Mouse (Mus musculus) stomach, embryonic 15.5 days (tissue): ENCODE data around the gene Cpxm1. TPM values are rescaled to one million over a fixed set of nuclear protein-coding genes. Genes with fewer than 3 reads are reported as not detected.

ENCODE experiments used
- ATAC-seq: fragments of 200-750 bp; cut with Nextera tagmentation; 2 replicates; pipeline ENCODE4 v1.8.0; 2017; ENCODE audit warnings: low read depth, moderate number of reproducible peaks, moderate TSS enrichment; ENCODE audit not compliant: insufficient read depth, low FRiP score
- H3K27ac ChIP-seq: fragments of 300-500 bp; sonication (generic); 2 replicates; pipeline ENCODE4 v1.5.1; 2015; ENCODE audit warnings: mild to moderate bottlenecking, inconsistent platforms
- H3K27me3 ChIP-seq: fragments of 300-500 bp; sonication (generic); replicated peaks from 2 replicates; pipeline ENCODE4 v1.6.1; 2015; ENCODE audit warnings: inconsistent platforms
- H3K36me3 ChIP-seq: fragments of 300-500 bp; sonication (generic); 2 replicates; pipeline ENCODE4 v1.6.1; 2015; ENCODE audit warnings: inconsistent platforms
- H3K4me1 ChIP-seq: fragments of 300-500 bp; sonication (generic); 2 replicates; pipeline ENCODE4 v1.6.1; 2015; ENCODE audit warnings: inconsistent platforms
- H3K4me2 ChIP-seq: fragments of 300-500 bp; sonication (generic); 2 replicates; pipeline ENCODE4 v1.6.1; 2015; ENCODE audit warnings: mild to moderate bottlenecking, inconsistent platforms
- H3K4me3 ChIP-seq: fragments of 300-500 bp; sonication (generic); replicated peaks from 2 replicates; pipeline ENCODE4 v1.5.1; 2015; ENCODE audit warnings: inconsistent platforms
- H3K9ac ChIP-seq: fragments of 300-500 bp; sonication (generic); 2 replicates; pipeline ENCODE4 v1.6.1; 2015; ENCODE audit warnings: inconsistent platforms
- H3K9me3 ChIP-seq: fragments of 300-500 bp; sonication (generic); 2 replicates; pipeline ENCODE4 v1.6.1; 2016; ENCODE audit warnings: inconsistent platforms
- whole genome bisulfite sequencing: fragments of 180-500 bp; shearing (Covaris S2); methylation state at CpG from one replicate; pipeline ENCODE4 v1.1.7; 2015; 5-methylcytosine and 5-hydroxymethylcytosine counted together
- polyA plus RNA-seq: library from polyadenylated mRNA; unstranded; fragments of >200 nt; fragmentation: Nextera tagmentation; extraction: Ambion mirVana; gene quantifications from 2 replicates; pipeline ENCODE4 v1.2.1, GENCODE M21; 2015

Gene Cpxm1
- polyA plus RNA-seq, 1 experiment from 2014 or later = 46.4 TPM

DNA sequence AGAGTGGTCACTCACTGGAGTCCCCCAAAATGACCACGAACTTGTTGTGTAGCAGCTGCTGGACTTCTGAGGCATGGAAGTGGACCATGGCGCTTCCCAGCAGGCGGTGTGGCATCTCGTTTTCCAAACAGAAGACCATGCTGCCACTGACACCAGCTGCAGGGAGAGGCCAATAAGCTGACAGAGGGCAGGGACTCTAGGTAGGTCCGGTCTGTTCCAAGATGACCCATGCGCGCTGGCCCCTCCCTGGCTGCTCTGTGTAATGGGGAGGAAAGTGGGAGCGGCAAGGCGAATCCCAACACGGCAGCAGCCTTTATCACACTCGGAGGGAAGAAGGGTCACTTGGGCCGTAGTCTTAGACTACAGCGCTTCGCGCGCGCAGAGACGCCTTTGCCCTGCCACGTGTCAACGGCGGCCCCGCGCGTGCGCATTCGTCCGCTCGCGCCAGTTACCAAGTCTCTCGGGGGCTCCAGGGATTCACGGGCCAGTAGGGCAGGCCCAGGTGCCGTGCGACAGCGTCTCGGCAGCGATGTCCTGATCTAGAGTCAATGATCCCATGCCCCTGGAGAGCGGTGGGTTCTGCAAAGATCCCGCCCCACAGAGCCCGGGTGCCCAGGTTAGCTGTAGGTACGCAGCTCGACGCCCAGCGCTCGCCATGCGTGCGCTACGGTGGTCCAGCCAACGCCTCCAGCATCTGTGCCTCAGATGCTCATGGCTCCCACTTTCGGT lies 26.2 kb upstream of the Cpxm1 start:
- Histone ChIP-seq H3K27me3 (no peaks in the 10 kb centered on the region), H3K9ac (peak overlapping the region; percentile 69), H3K4me1 (peaks cover 9% of the 10 kb centered on the region), H3K4me2 (peak overlapping the region; percentile 95), H3K4me3 (peak overlapping the region; percentile 84), H3K9me3 (no peaks in the 10 kb centered on the region), H3K36me3 (no peaks in the 10 kb centered on the region), H3K27ac (peak overlapping the region; percentile 93)
- WGBS = 14% methylated on average over 49 of the region's 49 CpGs
- ATAC-seq = peak; percentile 51

DNA sequence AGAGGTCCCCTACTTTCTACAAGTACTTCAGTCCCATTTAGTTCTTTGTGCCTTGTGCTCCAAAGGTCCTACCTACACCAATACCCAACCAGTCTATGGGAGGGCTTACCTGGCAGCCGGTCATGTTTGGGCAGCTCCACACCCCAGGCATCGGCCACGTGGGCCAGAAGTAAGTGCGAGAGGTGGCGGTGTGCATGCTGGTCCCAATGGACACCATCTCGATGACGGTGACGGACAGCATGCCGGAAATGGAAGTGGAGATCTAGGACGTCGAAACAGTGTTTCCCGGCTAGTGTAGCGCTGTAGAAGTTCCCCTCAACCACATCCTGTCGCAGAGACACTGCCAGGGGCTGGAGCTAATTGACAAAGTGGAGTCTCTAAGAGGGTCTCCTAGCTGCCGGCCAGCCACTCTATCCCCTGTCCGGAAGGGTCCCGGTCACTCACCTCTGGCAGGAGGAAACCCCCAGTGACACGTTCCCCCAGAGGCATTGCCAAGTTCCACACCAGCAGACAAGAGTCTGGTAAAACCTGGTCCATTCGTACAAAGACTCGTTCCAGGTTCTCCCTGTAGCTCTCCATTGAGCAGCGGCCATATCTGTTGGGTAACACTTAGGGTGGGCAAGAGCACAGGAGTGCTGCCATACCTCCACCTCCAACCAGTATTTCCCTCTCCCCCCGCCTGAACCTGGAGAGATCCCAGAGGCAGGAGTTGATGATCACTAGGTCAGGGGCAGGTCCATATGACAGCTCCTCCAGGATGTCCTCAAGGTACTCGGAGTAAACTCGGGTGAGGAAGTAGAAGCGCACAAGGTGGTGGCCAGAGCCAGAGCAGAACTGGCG lies 24.6 kb upstream of the Cpxm1 start:
- peaks cover 9% of the 10 kb centered on the region for H3K4me1 ChIP-seq
- no peak overlapping the region for H3K4me3 ChIP-seq
- ATAC-seq = no peak
- H3K4me2 ChIP-seq = no peak overlapping the region
- no peak overlapping the region for H3K9ac ChIP-seq
- no peaks in the 10 kb centered on the region for H3K9me3 ChIP-seq
- 96% methylated on average over 26 of the region's 26 CpGs for WGBS
- H3K27ac ChIP-seq = no peak overlapping the region
- no peaks in the 10 kb centered on the region for H3K27me3 ChIP-seq
- H3K36me3 ChIP-seq = no peaks in the 10 kb centered on the region

DNA sequence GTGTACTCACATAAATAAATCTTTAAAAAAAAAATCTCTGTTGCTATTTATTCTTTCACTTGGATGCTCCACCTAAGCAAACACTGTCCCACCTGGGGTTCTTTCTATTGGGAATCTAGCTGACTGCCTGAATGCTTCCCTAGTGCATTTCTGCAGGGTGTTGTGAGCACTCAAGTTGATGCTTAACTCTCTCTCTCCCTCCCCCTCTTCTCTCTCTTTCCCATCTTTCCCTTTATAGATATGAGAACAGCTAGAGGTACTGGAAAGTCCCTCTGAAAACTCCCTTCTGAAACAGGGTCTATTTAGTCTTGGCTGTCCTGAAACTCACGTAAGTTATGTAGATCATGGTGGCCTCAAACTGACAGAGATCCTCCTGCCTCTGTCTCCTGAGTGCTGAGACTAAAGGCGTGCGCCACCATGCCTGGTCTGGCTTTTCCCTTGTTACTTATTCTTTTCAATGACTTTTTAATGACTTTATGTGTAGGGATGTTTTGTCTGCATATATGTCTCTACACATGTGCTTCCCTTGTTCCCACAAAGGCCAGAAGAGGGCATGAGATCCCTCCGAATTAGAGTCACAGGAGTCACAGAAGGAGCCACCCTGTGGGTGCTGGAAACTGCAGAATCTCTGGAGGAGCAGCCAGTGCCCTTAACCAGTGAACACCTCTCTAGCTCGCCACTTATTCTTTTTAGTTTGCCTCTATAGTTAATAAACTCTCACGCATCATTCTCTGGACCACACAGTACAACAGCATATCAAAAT lies 16.9 kb upstream of the Cpxm1 start:
- H3K27me3 ChIP-seq = no peaks in the 10 kb centered on the region
- H3K4me2 ChIP-seq = no peak overlapping the region
- no peaks in the 10 kb centered on the region for H3K4me1 ChIP-seq
- H3K27ac ChIP-seq = no peak overlapping the region
- H3K9me3 ChIP-seq = no peaks in the 10 kb centered on the region
- no peak for ATAC-seq
- no peaks in the 10 kb centered on the region for H3K36me3 ChIP-seq
- H3K9ac ChIP-seq = no peak overlapping the region
- H3K4me3 ChIP-seq = no peak overlapping the region
- WGBS = 72% methylated on average over 6 of the region's 6 CpGs

DNA sequence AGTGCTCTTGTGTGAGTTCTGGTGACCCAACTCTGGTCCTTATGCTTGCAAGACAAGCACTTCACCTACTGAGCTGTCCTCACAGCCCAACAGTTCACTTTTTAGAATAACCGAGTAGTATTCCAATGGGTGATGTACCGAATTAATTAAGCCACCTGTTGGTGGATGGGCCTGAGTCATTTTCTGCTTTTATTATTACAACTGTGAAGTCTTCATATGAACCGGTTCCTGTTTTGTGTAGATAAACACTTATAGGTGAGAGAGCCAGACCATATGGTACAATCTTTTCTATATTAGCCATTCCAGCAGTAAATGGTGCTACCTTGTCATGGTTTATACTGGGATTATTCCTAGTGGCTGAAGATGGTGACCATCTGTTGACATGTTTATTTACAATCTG lies 15.4 kb upstream of the Cpxm1 start:
- Histone ChIP-seq H3K27me3 (no peaks in the 10 kb centered on the region), H3K9ac (no peak overlapping the region), H3K27ac (no peak overlapping the region), H3K4me3 (no peak overlapping the region), H3K4me2 (no peak overlapping the region), H3K4me1 (no peaks in the 10 kb centered on the region), H3K9me3 (no peaks in the 10 kb centered on the region), H3K36me3 (no peaks in the 10 kb centered on the region)
- no peak for ATAC-seq
- WGBS = 74% methylated on average over 3 of the region's 3 CpGs

DNA sequence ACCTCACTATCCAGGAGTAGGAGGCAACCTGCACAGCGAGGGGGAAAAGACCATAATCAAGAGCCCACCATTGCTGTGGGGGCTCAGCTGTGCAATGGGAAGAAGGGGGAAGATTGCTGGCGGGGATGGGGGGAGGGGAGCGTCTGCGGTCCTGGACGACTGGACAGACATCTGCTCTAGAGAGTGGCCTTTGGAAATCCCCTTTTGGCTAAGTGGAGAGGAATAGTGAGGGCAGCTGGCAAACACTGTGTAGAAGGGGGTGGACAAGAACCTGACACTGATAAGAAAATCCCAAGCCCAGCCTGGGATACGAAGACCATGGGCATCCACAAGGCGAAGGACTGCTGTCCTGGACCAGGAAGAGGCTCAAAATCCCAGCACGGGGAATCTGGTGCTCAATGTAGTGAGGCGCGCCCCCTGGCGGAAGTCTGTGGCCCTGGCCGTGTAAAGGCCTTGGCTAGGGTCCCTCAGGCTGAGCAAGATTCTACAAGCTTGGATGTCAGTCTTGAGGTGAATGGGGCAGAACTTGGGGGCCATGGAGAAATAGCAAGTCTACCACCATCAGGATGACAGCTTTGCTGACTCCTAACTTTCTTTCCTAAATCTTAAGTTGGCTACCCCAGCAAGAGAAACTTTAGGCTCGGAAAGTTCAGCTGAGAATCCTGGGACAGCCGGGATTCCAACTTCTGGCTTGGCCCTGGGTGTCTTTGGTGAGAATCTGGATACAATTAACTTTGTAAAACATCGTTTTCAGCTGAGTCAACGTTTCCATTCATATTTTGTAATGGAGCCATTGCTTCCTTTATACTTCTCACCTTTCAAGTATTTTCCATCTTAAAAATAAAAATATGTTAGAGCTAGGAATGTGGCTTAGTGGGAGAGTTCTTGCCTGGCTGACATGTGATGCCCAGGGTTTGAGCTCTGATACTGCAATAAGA lies 14.5 kb upstream of the Cpxm1 start:
- no peak overlapping the region for H3K4me3 ChIP-seq
- 38% methylated on average over 16 of the region's 16 CpGs for WGBS
- H3K9me3 ChIP-seq = no peaks in the 10 kb centered on the region
- H3K4me1 ChIP-seq = no peaks in the 10 kb centered on the region
- no peak overlapping the region for H3K9ac ChIP-seq
- 0 out of 2 replicates have a peak, but pooled peaks cover under 1% of the 10 kb centered on the region for H3K27me3 ChIP-seq
- no peaks in the 10 kb centered on the region for H3K36me3 ChIP-seq
- ATAC-seq = peak; percentile 68
- H3K4me2 ChIP-seq = no peak overlapping the region
- no peak overlapping the region for H3K27ac ChIP-seq

DNA sequence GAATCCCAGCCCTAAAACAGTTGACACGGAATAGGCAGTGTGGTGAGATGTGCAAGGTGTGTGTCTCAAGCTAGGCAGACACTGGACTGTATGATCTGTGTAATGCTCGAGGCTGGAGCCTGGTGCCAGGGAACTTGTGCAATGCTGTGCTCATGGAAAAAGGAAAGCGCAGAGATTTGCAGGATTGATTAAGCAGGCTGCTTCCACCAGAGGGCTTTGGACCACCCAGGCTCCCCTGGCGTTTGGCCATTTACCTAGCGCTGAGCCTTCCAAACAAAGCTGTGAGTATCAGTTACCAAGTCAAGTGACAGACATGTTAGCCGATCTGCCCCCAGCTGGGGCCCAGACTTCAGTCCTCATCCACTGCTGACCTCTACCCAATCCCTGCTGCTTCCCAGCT lies 10.8 kb upstream of the Cpxm1 start:
- 14% methylated on average over 6 of the region's 6 CpGs for WGBS
- Histone ChIP-seq H3K4me1 (no peaks in the 10 kb centered on the region), H3K27me3 (0 out of 2 replicates have a peak, but pooled peaks cover 3% of the 10 kb centered on the region), H3K4me3 (no peak overlapping the region), H3K9me3 (no peaks in the 10 kb centered on the region), H3K36me3 (no peaks in the 10 kb centered on the region), H3K27ac (no peak overlapping the region), H3K4me2 (no peak overlapping the region), H3K9ac (no peak overlapping the region)
- ATAC-seq = no peak

DNA sequence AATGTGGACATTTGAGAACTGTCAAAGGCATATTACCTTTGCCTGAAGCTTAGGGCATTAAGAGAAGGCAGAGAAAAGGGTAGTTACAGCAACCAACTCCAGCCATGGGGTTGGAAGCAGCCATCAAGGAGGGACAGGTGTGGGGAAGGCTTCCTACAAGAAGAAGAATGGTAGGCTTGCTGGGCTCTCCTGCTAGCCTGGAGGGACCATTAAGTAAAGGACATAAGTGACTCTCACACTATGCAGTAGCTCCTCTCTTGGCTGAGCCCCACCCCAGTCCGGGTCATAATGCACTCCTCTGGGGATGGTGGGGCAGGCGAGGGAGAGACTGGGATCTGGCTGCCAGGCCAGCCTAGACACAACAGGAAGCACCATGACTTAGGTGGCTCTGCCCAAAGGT lies 8.8 kb upstream of the Cpxm1 start, which contains the start of gene Tmem239:
Gene Tmem239 (plus strand): TSS at position 301 of the 400 bp plus-strand sequence.
- Histone ChIP-seq H3K9ac (no peak within 1 kb of the TSS), H3K4me2 (no peak within 1 kb of the TSS), H3K36me3 (no peaks in the 10 kb centered on the region), H3K27ac (no peak within 1 kb of the TSS), H3K4me3 (no peak within 1 kb of the TSS), H3K27me3 (0 out of 2 replicates have a peak, but pooled peaks cover 3% of the 10 kb centered on the region), H3K9me3 (no peaks in the 10 kb centered on the region), H3K4me1 (no peaks in the 10 kb centered on the region)
- ATAC-seq = no peak
- 89% methylated on average over 2 of the region's 2 CpGs for WGBS

DNA sequence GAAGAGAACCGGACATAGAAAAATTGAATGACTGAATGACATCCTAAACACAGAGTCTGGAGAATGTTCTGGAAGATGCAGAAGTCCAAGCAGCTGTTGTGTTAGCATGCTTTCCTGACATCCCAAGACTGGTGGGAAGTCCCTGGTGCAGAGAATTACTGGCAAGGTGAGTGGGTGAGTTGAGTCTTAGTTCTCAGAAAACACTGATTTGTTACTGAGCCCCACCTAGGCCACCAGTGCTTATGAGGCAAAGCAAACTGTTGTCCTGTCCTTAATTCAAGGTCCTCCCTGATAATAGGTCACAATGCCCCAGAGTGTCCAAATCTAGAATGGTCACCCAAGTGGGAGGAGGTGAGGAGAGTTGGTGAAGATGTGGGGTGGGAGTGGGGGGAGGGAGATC lies 7.6 kb upstream of the Cpxm1 start, which contains the start of the genes Gm28372 and 1700020A23Rik:
Gene Gm28372 (plus strand): TSS at position 301 of the 400 bp plus-strand sequence.
Gene 1700020A23Rik (plus strand): TSS at position 321 of the 400 bp plus-strand sequence.
- H3K27me3 ChIP-seq = 0 out of 2 replicates have a peak, but pooled peaks cover 3% of the 10 kb centered on the region
- no peak for ATAC-seq
- H3K4me3 ChIP-seq = no peak within 1 kb of the TSS
- H3K4me2 ChIP-seq = no peak within 1 kb of the TSS
- H3K4me1 ChIP-seq = no peaks in the 10 kb centered on the region
- H3K36me3 ChIP-seq = no peaks in the 10 kb centered on the region
- 84% methylated on average over 1 of the region's 1 CpGs for WGBS
- H3K9me3 ChIP-seq = no peaks in the 10 kb centered on the region
- H3K9ac ChIP-seq = no peak within 1 kb of the TSS
- H3K27ac ChIP-seq = no peak within 1 kb of the TSS

DNA sequence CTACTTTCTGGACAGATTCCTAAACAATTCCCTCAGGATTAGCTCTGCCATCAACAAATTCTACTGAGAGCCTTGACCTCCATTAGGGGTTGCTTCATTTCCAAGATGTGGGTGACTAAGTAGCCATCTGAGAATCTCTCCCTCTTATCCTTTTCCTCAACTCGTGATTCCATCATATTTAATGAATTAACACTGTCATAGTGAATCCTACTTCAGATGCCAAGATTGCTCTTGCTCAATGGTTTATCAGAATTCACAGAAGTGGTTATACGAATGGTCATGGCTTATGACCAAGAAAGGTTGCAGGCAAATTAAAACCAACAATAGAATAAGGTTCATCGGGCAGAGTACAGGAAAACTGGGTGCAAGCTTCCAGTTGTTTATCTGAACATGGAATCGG lies 4.5 kb upstream of the Cpxm1 start:
- Histone ChIP-seq H3K27me3 (0 out of 2 replicates have a peak, but pooled peaks cover 3% of the 10 kb centered on the region), H3K4me1 (no peaks in the 10 kb centered on the region), H3K27ac (no peak overlapping the region), H3K4me2 (no peak overlapping the region), H3K4me3 (no peak overlapping the region), H3K9me3 (no peaks in the 10 kb centered on the region), H3K9ac (no peak overlapping the region), H3K36me3 (no peaks in the 10 kb centered on the region)
- WGBS = 67% methylated on average over 4 of the region's 4 CpGs
- no peak for ATAC-seq

DNA sequence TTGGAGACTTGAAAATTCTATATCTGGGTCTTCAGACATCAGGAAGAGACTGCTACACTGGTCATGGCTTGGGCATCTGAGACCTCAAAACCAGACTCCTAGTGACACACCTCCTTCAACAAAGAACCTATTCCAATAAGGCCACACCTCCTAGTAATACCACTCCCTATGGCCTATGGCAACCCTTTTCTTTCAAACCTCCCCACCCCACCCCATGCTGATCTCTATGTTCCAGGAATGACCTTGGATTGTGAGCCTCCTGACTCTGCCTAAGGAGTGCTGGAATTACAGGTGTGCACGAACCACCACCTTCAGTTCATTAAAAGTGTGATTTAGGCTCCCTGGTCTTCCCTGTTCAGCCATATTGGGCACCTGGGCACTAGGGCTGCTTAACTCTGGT lies 2.7 kb upstream of the Cpxm1 start:
- Histone ChIP-seq H3K36me3 (no peaks in the 10 kb centered on the region), H3K4me3 (no peak overlapping the region), H3K9me3 (no peaks in the 10 kb centered on the region), H3K27me3 (no peaks in the 10 kb centered on the region), H3K9ac (no peak overlapping the region), H3K4me2 (no peak overlapping the region), H3K4me1 (no peaks in the 10 kb centered on the region), H3K27ac (no peak overlapping the region)
- WGBS = 85% methylated on average over 1 of the region's 1 CpGs
- no peak for ATAC-seq

DNA sequence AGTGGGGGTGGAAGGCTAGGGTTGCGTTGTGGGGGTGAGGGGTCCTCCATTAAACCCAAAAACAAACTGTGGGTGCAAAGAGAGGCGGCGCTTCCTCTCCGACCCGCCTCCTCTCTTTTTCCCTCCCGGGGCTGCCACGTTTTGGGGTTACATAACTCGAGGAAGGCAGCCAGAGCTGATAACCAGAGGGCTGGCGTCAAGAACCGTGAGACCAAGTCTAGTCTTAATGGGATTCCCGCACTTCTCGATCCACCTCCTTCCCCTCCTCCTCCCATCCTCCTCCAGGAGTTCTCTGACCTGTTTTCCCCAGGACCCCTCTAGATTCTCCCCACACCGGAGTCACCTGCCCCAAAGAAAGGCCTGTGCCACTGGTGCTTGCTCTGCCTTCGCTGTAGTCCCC lies 717 bp upstream of the Cpxm1 start:
- H3K27me3 ChIP-seq = no peaks in the 10 kb centered on the region
- H3K4me3 ChIP-seq = peak overlapping the region; percentile 57
- H3K27ac ChIP-seq = no peak overlapping the region
- 15% methylated on average over 14 of the region's 14 CpGs for WGBS
- H3K9ac ChIP-seq = no peak overlapping the region
- H3K36me3 ChIP-seq = no peaks in the 10 kb centered on the region
- H3K4me2 ChIP-seq = peak overlapping the region; percentile 92
- H3K9me3 ChIP-seq = no peaks in the 10 kb centered on the region
- no peaks in the 10 kb centered on the region for H3K4me1 ChIP-seq
- ATAC-seq = no peak
